Mouse (Mus musculus): ENCODE measurements around the gene Nrxn1. TPM values are rescaled to one million over a fixed set of nuclear protein-coding genes. Genes with fewer than 3 reads are reported as not detected.

Nrxn1 gene
- total RNA-seq, 1 experiment from 2014 or later: 15.1 TPM

- DNase-seq: no peak
Observed at GRCm38 (mm10) chr17:90443067-90443466, 649.8 kb downstream of the Nrxn1 start.

- DNase-seq: no peak
Observed at GRCm38 (mm10) chr17:90435836-90436235, 657.0 kb downstream of the Nrxn1 start.

GRCm38 (mm10) chr17:90435371-90435770, 657.5 kb downstream of the Nrxn1 start:
- DNase-seq: no peak

- no peak for DNase-seq
Observed at GRCm38 (mm10) chr17:90430211-90430610, 662.7 kb downstream of the Nrxn1 start.

- DNase-seq: no peak
Observed at GRCm38 (mm10) chr17:90425974-90426373, 666.9 kb downstream of the Nrxn1 start.

- DNase-seq: no peak
Observed at GRCm38 (mm10) chr17:90422591-90422990, 670.3 kb downstream of the Nrxn1 start.

GRCm38 (mm10) chr17:90420757-90421156, 672.1 kb downstream of the Nrxn1 start:
- no peak for DNase-seq

GRCm38 (mm10) chr17:90419615-90420014, 673.3 kb downstream of the Nrxn1 start:
- no peak for DNase-seq

- DNase-seq: no peak
Observed at GRCm38 (mm10) chr17:90396357-90396756, 696.5 kb downstream of the Nrxn1 start.

- DNase-seq: peak; percentile 2
Observed at GRCm38 (mm10) chr17:90394606-90395005, 698.3 kb downstream of the Nrxn1 start.

- DNase-seq: no peak
Observed at GRCm38 (mm10) chr17:90392751-90393150, 700.1 kb downstream of the Nrxn1 start.

- DNase-seq: no peak
Observed at GRCm38 (mm10) chr17:90390316-90391212, 702.3 kb downstream of the Nrxn1 start.

- DNase-seq: no peak
Observed at GRCm38 (mm10) chr17:90384856-90385255, 708.0 kb downstream of the Nrxn1 start.

GRCm38 (mm10) chr17:90382496-90383443, 710.1 kb downstream of the Nrxn1 start:
- DNase-seq: no peak

- DNase-seq: no peak
Observed at GRCm38 (mm10) chr17:90376533-90376932, 716.3 kb downstream of the Nrxn1 start.

- DNase-seq: no peak
Observed at GRCm38 (mm10) chr17:90362169-90362568, 730.7 kb downstream of the Nrxn1 start.

- no peak for DNase-seq
Observed at GRCm38 (mm10) chr17:90349385-90350095, 743.3 kb downstream of the Nrxn1 start.

GRCm38 (mm10) chr17:90346735-90347475, 746.0 kb downstream of the Nrxn1 start:
- no peak for DNase-seq

- DNase-seq: no peak
Observed at GRCm38 (mm10) chr17:90333445-90333844, 759.4 kb downstream of the Nrxn1 start.

GRCm38 (mm10) chr17:90323674-90324073, 769.2 kb downstream of the Nrxn1 start:
- no peak for DNase-seq

- DNase-seq: no peak
Observed at GRCm38 (mm10) chr17:90272225-90272624, 820.6 kb downstream of the Nrxn1 start.
